Mouse (Mus musculus) testis, adult 2 months (tissue): Measurements from ENCODE around the gene Mks1.

Source experiments
- CTCF ChIP-seq: fragments of 200-500 bp; IDR thresholded peaks from 2 replicates; pipeline ENCODE4 v1.5.1; 2012; ENCODE audit warnings: low read depth, mild to moderate bottlenecking, inconsistent platforms, low read length, moderate library complexity; ENCODE audit not compliant: control insufficient read depth, insufficient read depth, insufficient replicate concordance
- POLR2A ChIP-seq: fragments of 200-500 bp; IDR thresholded peaks from 2 replicates; pipeline ENCODE4 v1.6.1; 2012; ENCODE audit warnings: low read depth, mild to moderate bottlenecking, inconsistent platforms, low read length, moderate library complexity; ENCODE audit not compliant: control insufficient read depth

DNA sequence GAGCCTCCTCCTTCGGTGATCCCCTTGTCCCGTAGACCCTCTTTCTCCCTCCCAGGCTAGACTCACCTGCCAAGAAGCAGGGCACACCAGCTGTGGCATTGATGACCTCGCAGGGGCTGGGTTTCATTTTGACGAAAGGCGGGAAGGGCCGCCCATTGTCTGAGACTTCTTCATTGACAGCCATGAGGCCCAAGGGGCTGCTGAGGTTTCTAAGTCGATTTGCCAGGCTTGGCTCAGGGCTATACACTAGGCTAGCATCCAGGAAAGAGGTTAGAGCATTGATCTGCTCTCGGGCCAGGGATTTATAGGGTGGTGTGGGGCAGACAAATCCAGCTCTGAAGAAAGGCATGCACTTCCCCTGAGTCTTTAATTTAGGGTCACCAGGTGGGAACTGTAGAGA is 38.2 kb upstream of the Mks1 start:
- no peak for TF ChIP-seq CTCF
- no peak for TF ChIP-seq POLR2A
